Comparison of ENCODE assay signal across 9 mouse cellular contexts in genomic region chr11:120346383-120347034, GRCm38 (mm10). TPM values are rescaled to one million over a fixed set of nuclear protein-coding genes. Genes with fewer than 3 reads are reported as not detected.
A peak's percentile ranks its signal among the peaks of the same experiment; 100 is the strongest.
DNase-seq lines count a peak whose midpoint lies in the region; ATAC-seq and TF ChIP-seq lines count a peak whose summit lies in the region.
"Not testable (repeated sequence)": the region's sequence is repeated elsewhere in the genome, so short reads cannot be mapped to it uniquely, and the experiment has no call there.
"Had no signal": no experiment of that assay in that cellular context is flagged by ENCODE, and none has a peak within 500 bp of the region (broad histone marks: within the 10 kb centered on the region; RNA-seq: fewer than 3 reads in every experiment).

No protein-coding gene starts in this region.

- H3K27ac ChIP-seq in embryonic facial prominence, embryonic 10.5 days (replicated peaks); kidney, embryonic 14.5 days (ENCODE audit: low read depth, low read length); liver, adult 2 months (replicated peaks; ENCODE audit: insufficient read depth, low read depth, low read length); midbrain, embryonic 11.5 days (ENCODE audit: low read depth, low read length): not testable (repeated sequence)
- H3K27ac ChIP-seq in gastrocnemius, adult 2 months = peak overlapping the region; percentile 80

- peaks cover 29% of the 10 kb centered on the region for H3K79me3 ChIP-seq in C2C12 (ENCODE audit: low read depth)

- DNase-seq in embryonic facial prominence, embryonic 10.5 days (ENCODE audit: low spot score) = peak; percentile 12
- DNase-seq in gastrocnemius, adult 2 months = peak; percentile 24
- DNase-seq in heart, postnatal 14 days = peak; percentile 4 to 6
- DNase-seq in liver, adult 2 months (ENCODE audit: extremely low read depth, low read depth, low spot score) = not testable (repeated sequence)
- DNase-seq in midbrain, embryonic 11.5 days (ENCODE audit: low spot score, missing footprints) = peak; percentile 88
- DNase-seq in right cerebral cortex, postnatal 10 days (ENCODE audit: low spot score in 2 of 2) = peak; percentile 22 to 31

- not testable (repeated sequence) for TF ChIP-seq CTCF in C2C12 (IDR thresholded peaks at IDR 0.05; ENCODE audit: control insufficient read depth, insufficient read depth, insufficient read length); gastrocnemius, adult 2 months (IDR thresholded peaks at IDR 0.05); liver, adult 2 months (IDR thresholded peaks at IDR 0.05; ENCODE audit: low read depth, low read length)

- peaks cover 21% of the 10 kb centered on the region for H3K36me3 ChIP-seq in C2C12 (ENCODE audit: control insufficient read depth, insufficient read depth)
- peaks cover 29% of the 10 kb centered on the region for H3K36me3 ChIP-seq in embryonic facial prominence, embryonic 10.5 days (replicated peaks)
- H3K36me3 ChIP-seq in kidney, embryonic 14.5 days (ENCODE audit: control insufficient read depth, insufficient read depth, low read length) = peaks cover 16% of the 10 kb centered on the region
- H3K36me3 ChIP-seq in liver, adult 2 months (ENCODE audit: control insufficient read depth, insufficient read depth, low read length); midbrain, embryonic 11.5 days (ENCODE audit: control insufficient read depth, insufficient read depth, low read length): not testable (repeated sequence)

- H3K4me2 ChIP-seq in kidney, embryonic 14.5 days (replicated peaks; ENCODE audit: low read depth, low read length) = peak overlapping the region; percentile 60
- H3K4me2 ChIP-seq in midbrain, embryonic 11.5 days = peak overlapping the region; percentile 56

- ATAC-seq in kidney, embryonic 14.5 days (ENCODE audit: low FRiP score, low TSS enrichment); midbrain, embryonic 11.5 days (ENCODE audit: low FRiP score): not testable (repeated sequence)

- H3K79me2 ChIP-seq in C2C12 (ENCODE audit: control insufficient read depth, insufficient read depth) = peaks cover 56% of the 10 kb centered on the region
- not testable (repeated sequence) for H3K79me2 ChIP-seq in liver, adult 2 months (ENCODE audit: control insufficient read depth, insufficient read depth, low read length)

- TF ChIP-seq POLR2A in liver, adult 2 months (IDR thresholded peaks at IDR 0.05; ENCODE audit: extremely low read depth, insufficient read depth, low read length) = not testable (repeated sequence)

- not testable (repeated sequence) for H3K9me3 ChIP-seq in embryonic facial prominence, embryonic 10.5 days; kidney, embryonic 14.5 days (ENCODE audit: control insufficient read depth, low read length); midbrain, embryonic 11.5 days (ENCODE audit: control insufficient read depth, low read length)

- H3K4me3 ChIP-seq in C2C12 (ENCODE audit: insufficient read depth, poor library complexity, severe bottlenecking) = peak overlapping the region; percentile 82
- H3K4me3 ChIP-seq in embryonic facial prominence, embryonic 10.5 days = peak overlapping the region; percentile 59
- H3K4me3 ChIP-seq in gastrocnemius, adult 2 months = peak overlapping the region; percentile 81
- peak overlapping the region; percentile 48 for H3K4me3 ChIP-seq in kidney, embryonic 14.5 days (ENCODE audit: low read length)
- peak overlapping the region; percentile 45 for H3K4me3 ChIP-seq in liver, adult 2 months (ENCODE audit: insufficient read depth, low read depth, low read length)
- peak overlapping the region; percentile 37 for H3K4me3 ChIP-seq in midbrain, embryonic 11.5 days (ENCODE audit: low read depth, low read length)

- not testable (repeated sequence) for H3K27me3 ChIP-seq in C2C12 (ENCODE audit: control insufficient read depth, insufficient read depth, insufficient read length); embryonic facial prominence, embryonic 10.5 days (replicated peaks; ENCODE audit: low read depth, poor library complexity, severe bottlenecking); kidney, embryonic 14.5 days (ENCODE audit: control insufficient read depth, insufficient read depth, low read length); liver, adult 2 months (ENCODE audit: control insufficient read depth, insufficient read depth, low read length); midbrain, embryonic 11.5 days (ENCODE audit: control insufficient read depth, insufficient read depth, low read length)

- peaks cover 40% of the 10 kb centered on the region for H3K4me1 ChIP-seq in embryonic facial prominence, embryonic 10.5 days
- H3K4me1 ChIP-seq in kidney, embryonic 14.5 days (ENCODE audit: control insufficient read depth, insufficient read depth, low read length) = peaks cover 15% of the 10 kb centered on the region
- H3K4me1 ChIP-seq in liver, adult 2 months (ENCODE audit: control insufficient read depth, insufficient read depth, low read length) = peaks cover 16% of the 10 kb centered on the region
- H3K4me1 ChIP-seq in midbrain, embryonic 11.5 days (ENCODE audit: control insufficient read depth, insufficient read depth, low read length) = peaks cover 25% of the 10 kb centered on the region

- H3K9ac ChIP-seq in kidney, embryonic 14.5 days (ENCODE audit: low read depth, low read length) = peak overlapping the region; percentile 62
- peak overlapping the region; percentile 18; the same call in 1 of the 2 replicates for H3K9ac ChIP-seq in liver, adult 2 months (ENCODE audit: low read depth, low read length)
- H3K9ac ChIP-seq in midbrain, embryonic 11.5 days (ENCODE audit: low read length) = peak overlapping the region; percentile 55

- H3ac ChIP-seq in C2C12 (ENCODE audit: control insufficient read depth, insufficient read length, low read depth) = peak overlapping the region; percentile 69

- 74% methylated on average over 11 of the region's 13 CpGs for WGBS in embryonic facial prominence, embryonic 10.5 days
- 42% methylated on average over 8 of the region's 13 CpGs for WGBS in kidney, embryonic 14.5 days
- 44% methylated on average over 11 of the region's 13 CpGs for WGBS in liver, adult 2 months
- WGBS in midbrain, embryonic 11.5 days = 83% methylated on average over 10 of the region's 13 CpGs

- intact Hi-C loops in gastrocnemius, adult 2 months (cut with DNase I) = not testable (repeated sequence)
- intact Hi-C loops in heart, postnatal 14 days (cut with DNase I) = loop anchor here (1.0 to 5.0 kb wide), 2 partner anchors 30 to 159 kb away; no protein-coding TSS in a partner anchor

RNA-seq across cellular contexts. Expression of gene Actg1, which starts 1.8 kb away (rescaled TPM):
- 7,516 TPM for polyA plus RNA-seq in C2C12 (2012; fragmentation: generic; extraction: Trizol)
- polyA plus RNA-seq in embryonic facial prominence, embryonic 10.5 days (2016; fragmentation: Nextera tagmentation; extraction: Ambion mirVana) = 3,067 and 3,150 TPM in 2 replicates
- total RNA-seq in gastrocnemius, adult 2 months (2021) = 100 to 1,000 TPM; 201 to 262 TPM
- 100 to 1,000 TPM; 451 to 520 TPM for total RNA-seq in heart, postnatal 14 days (2021)
- polyA plus RNA-seq in kidney, embryonic 14.5 days (2014; fragmentation: Nextera tagmentation; extraction: Ambion mirVana) = 2,303 and 2,603 TPM in 2 replicates
- total RNA-seq in liver, adult 2 months (2014; rRNA removed) = 68.0 and 123 TPM in 2 replicates
- 158 and 177 TPM in 2 replicates for polyA plus RNA-seq in liver, adult 2 months (2012; rRNA removed)
- polyA plus RNA-seq in midbrain, embryonic 11.5 days (2014; fragmentation: Nextera tagmentation; extraction: Ambion mirVana) = 2,965 and 3,081 TPM in 2 replicates

RNA-seq across cellular contexts. Expression of gene Fscn2, which starts 14.8 kb away (rescaled TPM):
- polyA plus RNA-seq in C2C12 (2012; fragmentation: generic; extraction: Trizol) = 0.25 TPM
- 0.10 and 0.19 TPM in 2 replicates for polyA plus RNA-seq in embryonic facial prominence, embryonic 10.5 days (2016; fragmentation: Nextera tagmentation; extraction: Ambion mirVana)
- under 1 TPM in 1 of 2 experiments, not detected in 1; 0.87 TPM for total RNA-seq in gastrocnemius, adult 2 months (2021)
- not detected for total RNA-seq in heart, postnatal 14 days (2021)
- 0.62 and 1.6 TPM in 2 replicates for polyA plus RNA-seq in kidney, embryonic 14.5 days (2014; fragmentation: Nextera tagmentation; extraction: Ambion mirVana)
- not detected in 2 replicates for total RNA-seq in liver, adult 2 months (2014; rRNA removed)
- not detected in 2 replicates for polyA plus RNA-seq in liver, adult 2 months (2012; rRNA removed)
- 1.4 TPM in 2 replicates for polyA plus RNA-seq in midbrain, embryonic 11.5 days (2014; fragmentation: Nextera tagmentation; extraction: Ambion mirVana)
- total RNA-seq: granulocyte monocyte progenitor cell, adult 5-6 weeks had no signal

RNA-seq across cellular contexts. Expression of gene Faap100, which starts 32.1 kb away (rescaled TPM):
- 18.0 TPM for polyA plus RNA-seq in C2C12 (2012; fragmentation: generic; extraction: Trizol)
- polyA plus RNA-seq in embryonic facial prominence, embryonic 10.5 days (2016; fragmentation: Nextera tagmentation; extraction: Ambion mirVana) = 38.3 and 39.0 TPM in 2 replicates
- total RNA-seq in gastrocnemius, adult 2 months (2021) = 10 to 100 TPM; 18.5 to 18.8 TPM
- 10 to 100 TPM; 19.0 to 19.6 TPM for total RNA-seq in heart, postnatal 14 days (2021)
- polyA plus RNA-seq in kidney, embryonic 14.5 days (2014; fragmentation: Nextera tagmentation; extraction: Ambion mirVana) = 32.1 and 40.3 TPM in 2 replicates
- total RNA-seq in liver, adult 2 months (2014; rRNA removed) = 3.2 and 5.4 TPM in 2 replicates
- 10.8 and 14.9 TPM in 2 replicates for polyA plus RNA-seq in liver, adult 2 months (2012; rRNA removed)
- polyA plus RNA-seq in midbrain, embryonic 11.5 days (2014; fragmentation: Nextera tagmentation; extraction: Ambion mirVana) = 25.3 and 29.2 TPM in 2 replicates

Comparison
In these comparisons a context has a peak if more than half of its experiments do, and no peak if none do; other contexts are left out.
1. RNA of gene Actg1, which starts 1.8 kb away (polyA plus RNA-seq): 7,516 TPM in C2C12 (single experiment), 3,067 to 3,150 TPM in embryonic facial prominence, embryonic 10.5 days, 2,965 to 3,081 TPM in midbrain, embryonic 11.5 days and 2,303 to 2,603 TPM in kidney, embryonic 14.5 days; 158 to 177 TPM in liver, adult 2 months; every median in the first group is over 10 times any median in the second.
2. Peak in every context shown above with its lines, with median percentiles within 50 percentile points of each other: H3K4me3 ChIP-seq and H3K9ac ChIP-seq.